In the genomic region with DNA sequence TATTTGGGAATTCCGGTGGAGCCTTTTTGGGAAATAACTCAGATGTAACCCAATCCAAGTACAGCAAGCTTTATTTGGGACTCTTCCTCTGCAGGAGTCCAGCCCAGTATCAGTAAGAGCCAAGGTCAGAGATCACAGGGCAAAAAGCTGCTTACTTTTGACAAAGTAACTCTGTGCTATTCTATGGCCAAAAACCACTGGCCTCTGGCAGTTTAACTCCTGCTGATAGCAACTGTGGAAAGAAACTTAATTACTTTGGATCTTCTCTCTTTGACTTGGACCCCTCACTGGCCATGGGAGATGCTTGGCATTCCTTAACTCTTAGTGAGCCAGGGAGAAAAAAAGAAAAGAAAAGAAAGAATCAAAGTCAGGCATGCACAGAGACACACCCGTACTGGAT, we compare ENCODE assay signal across 20 mouse cellular contexts. TPM values are rescaled to one million over a fixed set of nuclear protein-coding genes. Genes with fewer than 3 reads are reported as not detected.
DNase-seq lines count a peak whose midpoint lies in the region; ATAC-seq and TF ChIP-seq lines count a peak whose summit lies in the region.
"Had no signal": no experiment of that assay in that cellular context is flagged by ENCODE, and none has a peak within 500 bp of the region (broad histone marks: within the 10 kb centered on the region; RNA-seq: fewer than 3 reads in every experiment).

No protein-coding gene starts in this region.

- H3K79me2 ChIP-seq in heart, adult 2 months (replicated peaks; ENCODE audit: control insufficient read depth, insufficient read depth, low read length), result no peaks in the 10 kb centered on the region

- H3K9me3 ChIP-seq in midbrain, embryonic 10.5 days (replicated peaks), result no peaks in the 10 kb centered on the region
- H3K9me3 ChIP-seq in midbrain, embryonic 14.5 days (ENCODE audit: control insufficient read depth, low read length), result no peaks in the 10 kb centered on the region
- H3K9me3 ChIP-seq: forebrain, embryonic 12.5 days had no signal

- intact Hi-C loops in heart, adult 2 months (cut with DNase I), result no loop called here

- POLR2A ChIA-PET in Patski (lab: Charles Lee), result no interaction called here

- H3K27ac ChIP-seq in heart, adult 2 months, result no peak overlapping the region
- no peak overlapping the region for H3K27ac ChIP-seq in midbrain, embryonic 10.5 days (replicated peaks)
- H3K27ac ChIP-seq in midbrain, embryonic 14.5 days (replicated peaks; ENCODE audit: low read depth, low read length), result no peak overlapping the region
- H3K27ac ChIP-seq: forebrain, embryonic 12.5 days; limb, embryonic 13.5 days; liver, embryonic 14.5 days had no signal

- no peak for ATAC-seq in midbrain, embryonic 14.5 days (ENCODE audit: low FRiP score, low TSS enrichment)
- peak; percentile 91 for ATAC-seq in Patski
- ATAC-seq: lung, postnatal 0 days; midbrain, embryonic 16.5 days had no signal

- peak; percentile 30 to 60 for DNase-seq in heart, adult 9 months (ENCODE audit: low spot score in 2 of 2)
- no peak for DNase-seq in heart, adult 2 months
- DNase-seq in midbrain, embryonic 10.5 days (ENCODE audit: low spot score), result peak; percentile 12
- no peak for DNase-seq in midbrain, embryonic 14.5 days
- no peak for DNase-seq in Patski (ENCODE audit: low read depth, low spot score)
- DNase-seq in fibroblast of lung, adult 2 months (ENCODE audit: low read depth), result peak; percentile 6
- DNase-seq in layer of hippocampus, postnatal 25 days (ENCODE audit: extremely low spot score in 1 of 2, low spot score in 1 of 2), result no peak
- no peak for DNase-seq in B cell, adult 2 months
- DNase-seq: adrenal gland, adult 2 months; cerebellum, adult 11 months; cerebellum, postnatal 10 days; gastrocnemius, postnatal 10 days; kidney, adult 18-20 months; layer of hippocampus, postnatal 36 days; right cerebral cortex, postnatal 25 days had no signal

- H3K4me1 ChIP-seq in heart, adult 2 months (ENCODE audit: control insufficient read depth, insufficient read depth, low read length), result no peaks in the 10 kb centered on the region
- peaks cover 11% of the 10 kb centered on the region for H3K4me1 ChIP-seq in midbrain, embryonic 10.5 days
- H3K4me1 ChIP-seq in midbrain, embryonic 14.5 days (ENCODE audit: control insufficient read depth, insufficient read depth, low read length), result no peaks in the 10 kb centered on the region
- H3K4me1 ChIP-seq: forebrain, embryonic 12.5 days; limb, embryonic 13.5 days had no signal

- H3K36me3 ChIP-seq in heart, adult 2 months (ENCODE audit: control insufficient read depth, insufficient read depth, low read length), result no peaks in the 10 kb centered on the region
- H3K36me3 ChIP-seq in midbrain, embryonic 10.5 days, result peaks cover 20% of the 10 kb centered on the region
- peaks cover 13% of the 10 kb centered on the region for H3K36me3 ChIP-seq in midbrain, embryonic 14.5 days (ENCODE audit: control insufficient read depth, insufficient read depth, low read length)

- 53% methylated on average over 2 of the region's 2 CpGs for WGBS in heart, adult 2 months
- 19% methylated on average over 2 of the region's 2 CpGs for WGBS in midbrain, embryonic 10.5 days
- WGBS in midbrain, embryonic 14.5 days, result 21% methylated on average over 2 of the region's 2 CpGs

- CTCF ChIA-PET in Patski (lab: Charles Lee), result interaction anchor here (1.1 to 1.3 kb wide), 2 partner anchors 13 to 134 kb away, joined by 3 read pairs; no protein-coding TSS in a partner anchor

- no peak for TF ChIP-seq POLR2A in heart, adult 2 months (IDR thresholded peaks at IDR 0.05; ENCODE audit: insufficient read depth, low read depth, low read length)

- TF ChIP-seq EP300 in heart, adult 2 months (IDR thresholded peaks at IDR 0.05; ENCODE audit: insufficient read depth, low read depth, low read length), result no peak

- H3K27me3 ChIP-seq in heart, adult 2 months (ENCODE audit: control insufficient read depth, insufficient read depth, low read length), result no peaks in the 10 kb centered on the region
- H3K27me3 ChIP-seq in midbrain, embryonic 10.5 days (ENCODE audit: low read depth, poor library complexity, severe bottlenecking), result no peaks in the 10 kb centered on the region
- H3K27me3 ChIP-seq in midbrain, embryonic 14.5 days (ENCODE audit: control insufficient read depth, insufficient read depth, low read length), result no peaks in the 10 kb centered on the region
- H3K27me3 ChIP-seq in Patski, result no peaks in the 10 kb centered on the region
- H3K27me3 ChIP-seq: forebrain, embryonic 12.5 days; limb, embryonic 13.5 days had no signal

- H3K9ac ChIP-seq in heart, adult 2 months (ENCODE audit: low read depth, low read length), result no peak overlapping the region
- no peak overlapping the region for H3K9ac ChIP-seq in midbrain, embryonic 14.5 days (replicated peaks; ENCODE audit: low read length)
- H3K9ac ChIP-seq: forebrain, embryonic 12.5 days; limb, embryonic 13.5 days; liver, embryonic 14.5 days had no signal

- H3K4me3 ChIP-seq in heart, adult 2 months, result no peak overlapping the region
- H3K4me3 ChIP-seq in midbrain, embryonic 10.5 days, result no peak overlapping the region
- H3K4me3 ChIP-seq in midbrain, embryonic 14.5 days (replicated peaks; ENCODE audit: low read depth, low read length), result no peak overlapping the region
- H3K4me3 ChIP-seq: forebrain, embryonic 12.5 days; limb, embryonic 13.5 days had no signal

- in situ Hi-C loops in Patski (cut with MboI; ENCODE audit: low pct_unique_long_range_greater_than_20kb), result no loop called here

- H3K4me2 ChIP-seq in midbrain, embryonic 14.5 days (ENCODE audit: low read length), result no peak overlapping the region
- H3K4me2 ChIP-seq: forebrain, embryonic 12.5 days; limb, embryonic 13.5 days had no signal

- no peak for TF ChIP-seq CTCF in heart, adult 2 months (IDR thresholded peaks at IDR 0.05)
- TF ChIP-seq CTCF in Patski (IDR thresholded peaks at IDR 0.05), result no peak

RNA-seq across cellular contexts. Expression of a gene that starts 15.0 kb away (rescaled TPM):
- 100 to 1,000 TPM; 116 to 119 TPM for total RNA-seq in heart, adult 2 months (2021)
- polyA plus RNA-seq in heart, adult 2 months (2012; rRNA removed), result 48.3 and 92.1 TPM in 2 replicates
- polyA plus RNA-seq in midbrain, embryonic 10.5 days (2016; fragmentation: Nextera tagmentation; extraction: Ambion mirVana), result 16.5 and 17.1 TPM in 2 replicates
- polyA plus RNA-seq in midbrain, embryonic 14.5 days (2014; fragmentation: Nextera tagmentation; extraction: Ambion mirVana), result 33.9 and 36.7 TPM in 2 replicates
- polyA plus RNA-seq in Patski (2021), result 211 TPM
- 100 to 1,000 TPM; 149 to 151 TPM for total RNA-seq in layer of hippocampus, postnatal 25 days (2021)

RNA-seq across cellular contexts. Expression of a gene that starts 35.7 kb away (rescaled TPM):
- total RNA-seq in heart, adult 2 months (2021), result 10 to 100 TPM; 12.2 to 12.3 TPM
- 6.8 and 9.0 TPM in 2 replicates for polyA plus RNA-seq in heart, adult 2 months (2012; rRNA removed)
- 136 and 143 TPM in 2 replicates for polyA plus RNA-seq in midbrain, embryonic 10.5 days (2016; fragmentation: Nextera tagmentation; extraction: Ambion mirVana)
- polyA plus RNA-seq in midbrain, embryonic 14.5 days (2014; fragmentation: Nextera tagmentation; extraction: Ambion mirVana), result 45.1 and 69.1 TPM in 2 replicates
- polyA plus RNA-seq in Patski (2021), result 107 TPM
- total RNA-seq in layer of hippocampus, postnatal 25 days (2021), result 10 to 100 TPM; 24.9 to 27.5 TPM

RNA-seq across cellular contexts. Expression of a gene that starts 35.8 kb away (rescaled TPM):
- 10 to 100 TPM; 32.0 to 42.0 TPM for total RNA-seq in heart, adult 2 months (2021)
- polyA plus RNA-seq in heart, adult 2 months (2012; rRNA removed), result 9.3 and 27.5 TPM in 2 replicates
- 56.0 and 56.3 TPM in 2 replicates for polyA plus RNA-seq in midbrain, embryonic 10.5 days (2016; fragmentation: Nextera tagmentation; extraction: Ambion mirVana)
- 35.3 and 43.5 TPM in 2 replicates for polyA plus RNA-seq in midbrain, embryonic 14.5 days (2014; fragmentation: Nextera tagmentation; extraction: Ambion mirVana)
- polyA plus RNA-seq in Patski (2021), result 85.4 TPM
- total RNA-seq in layer of hippocampus, postnatal 25 days (2021), result 10 to 100 TPM; 47.5 to 48.9 TPM

Comparison
In these comparisons a context has a peak if more than half of its experiments do, and no peak if none do; other contexts are left out.
1. DNase-seq: peak in heart, adult 9 months (2 of 2), midbrain, embryonic 10.5 days (single experiment) and fibroblast of lung, adult 2 months (single experiment); none in heart, adult 2 months (0 of 2), midbrain, embryonic 14.5 days (single experiment), Patski (single experiment), layer of hippocampus, postnatal 25 days (0 of 2) and B cell, adult 2 months (0 of 2).